Mouse (Mus musculus): ENCODE data around the gene Nudt6. TPM values are rescaled to one million over a fixed set of nuclear protein-coding genes. Genes with fewer than 3 reads are reported as not detected.

Nudt6 gene
- total RNA-seq (2021), result 10 to 100 TPM; 36.0 to 36.3 TPM

GRCm38 (mm10) chr3:37420072-37420471 is at the start of gene Nudt6:
TSS of gene Nudt6 (minus strand) at chr3:37420211.
- intact Hi-C loops (cut with DNase I), result loop anchor here (5.0 kb wide), 1 partner anchor 1062 kb away; the partner anchor contains the start of gene Ankrd50

GRCm38 (mm10) chr3:37469353-37469752 is 49.3 kb upstream of the Nudt6 start:
- intact Hi-C loops (cut with DNase I), result no loop called here
- no peak for DNase-seq

More at GRCm38 (mm10) chr3:37420072-37420471, at the start of gene Nudt6:
- peak; percentile 92 for DNase-seq

- intact Hi-C loops (cut with DNase I), result no loop called here
Measured at GRCm38 (mm10) chr3:37468170-37468569, 48.2 kb upstream of the Nudt6 start.

GRCm38 (mm10) chr3:37455992-37456391 is 36.0 kb upstream of the Nudt6 start:
- intact Hi-C loops (cut with DNase I), result no loop called here

More at GRCm38 (mm10) chr3:37468170-37468569, 48.2 kb upstream of the Nudt6 start:
- DNase-seq, result no peak

GRCm38 (mm10) chr3:37443409-37443808 is 23.4 kb upstream of the Nudt6 start:
- DNase-seq, result no peak
- intact Hi-C loops (cut with DNase I), result no loop called here

More at GRCm38 (mm10) chr3:37455992-37456391, 36.0 kb upstream of the Nudt6 start:
- no peak for DNase-seq

- intact Hi-C loops (cut with DNase I), result no loop called here
- DNase-seq, result peak; percentile 10 to 15
Measured at GRCm38 (mm10) chr3:37439770-37440169, 19.8 kb upstream of the Nudt6 start.

- intact Hi-C loops (cut with DNase I), result no loop called here
- DNase-seq, result no peak
Measured at GRCm38 (mm10) chr3:37430359-37430758, 10.3 kb upstream of the Nudt6 start.

GRCm38 (mm10) chr3:37426069-37426468 is 6.1 kb upstream of the Nudt6 start:
- intact Hi-C loops (cut with DNase I), result no loop called here
- DNase-seq, result no peak

- no peak for DNase-seq
- intact Hi-C loops (cut with DNase I), result loop anchor here (5.0 kb wide), 1 partner anchor 1061 kb away; the partner anchor contains the start of gene Ankrd50
Measured at GRCm38 (mm10) chr3:37421179-37421578, 1.2 kb upstream of the Nudt6 start.

GRCm38 (mm10) chr3:37420641-37421040 is 630 bp upstream of the Nudt6 start:
- intact Hi-C loops (cut with DNase I), result loop anchor here (5.0 kb wide), 1 partner anchor 1062 kb away; the partner anchor contains the start of gene Ankrd50
- no peak for DNase-seq

- DNase-seq, result peak; percentile 93 to 95
- intact Hi-C loops (cut with DNase I), result no loop called here
Measured at GRCm38 (mm10) chr3:37419458-37419991, 486 bp downstream of the Nudt6 start, which contains the start of gene Spata5. TSS of gene Spata5 (plus strand) at chr3:37419896.

- DNase-seq, result no peak
- intact Hi-C loops (cut with DNase I), result no loop called here
Measured at GRCm38 (mm10) chr3:37418961-37419457, 1.0 kb downstream of the Nudt6 start.

GRCm38 (mm10) chr3:37418341-37418740 is 1.7 kb downstream of the Nudt6 start:
- intact Hi-C loops (cut with DNase I), result no loop called here
- DNase-seq, result no peak

GRCm38 (mm10) chr3:37414413-37414960 is 5.5 kb downstream of the Nudt6 start:
- intact Hi-C loops (cut with DNase I), result loop anchor here (1.0 to 5.0 kb wide), 3 partner anchors 71 to 212 kb away; no protein-coding TSS in a partner anchor
- DNase-seq, result peak; percentile 80 to 86

- DNase-seq, result no peak
- intact Hi-C loops (cut with DNase I), result loop anchor here (5.0 kb wide), 1 partner anchor 211 kb away; no protein-coding TSS in a partner anchor
Measured at GRCm38 (mm10) chr3:37413446-37413845, 6.6 kb downstream of the Nudt6 start.

- intact Hi-C loops (cut with DNase I), result no loop called here
- DNase-seq, result no peak
Measured at GRCm38 (mm10) chr3:37407598-37407997, 12.4 kb downstream of the Nudt6 start.

GRCm38 (mm10) chr3:37401729-37402610 is 18.0 kb downstream of the Nudt6 start:
- intact Hi-C loops (cut with DNase I), result no loop called here
- DNase-seq, result peak; percentile 38 to 52

- intact Hi-C loops (cut with DNase I), result no loop called here
- DNase-seq, result peak; percentile 75 to 77
Measured at GRCm38 (mm10) chr3:37398661-37399395, 21.2 kb downstream of the Nudt6 start.

- no peak for DNase-seq
- intact Hi-C loops (cut with DNase I), result no loop called here
Measured at GRCm38 (mm10) chr3:37397646-37398045, 22.4 kb downstream of the Nudt6 start.

- intact Hi-C loops (cut with DNase I), result no loop called here
- no peak for DNase-seq
Measured at GRCm38 (mm10) chr3:37396930-37397608, 22.9 kb downstream of the Nudt6 start.
